Mouse (Mus musculus) small intestine, adult 2 months (tissue): Measurements from ENCODE around the gene Mbtd1.

ENCODE experiments used
- CTCF ChIP-seq: fragments of 200-500 bp; IDR thresholded peaks from 2 replicates; pipeline ENCODE4 v1.5.1; 2012; ENCODE audit warnings: low read depth, mild to moderate bottlenecking, control low read depth, inconsistent platforms, low read length, moderate library complexity, mixed read lengths; ENCODE audit not compliant: insufficient replicate concordance, insufficient read length; ENCODE audit errors: extremely low read depth
- POLR2A ChIP-seq: fragments of 200-500 bp; IDR thresholded peaks from 2 replicates; pipeline ENCODE4 v1.6.1; 2012; ENCODE audit warnings: low read depth, mild to moderate bottlenecking, control low read depth, inconsistent platforms, low read length, moderate library complexity

GRCm38 (mm10) chr11:93944986-93945385, 59.3 kb downstream of the Mbtd1 start:
- TF ChIP-seq CTCF (no peak), POLR2A (no peak)
